Mouse (Mus musculus): Measurements from ENCODE around the gene Pla2g4d. TPM values are rescaled to one million over a fixed set of nuclear protein-coding genes. Genes with fewer than 3 reads are reported as not detected.

The Pla2g4d gene
- polyA plus RNA-seq, 1 experiment from 2014 or later: 0.07 TPM

DNA sequence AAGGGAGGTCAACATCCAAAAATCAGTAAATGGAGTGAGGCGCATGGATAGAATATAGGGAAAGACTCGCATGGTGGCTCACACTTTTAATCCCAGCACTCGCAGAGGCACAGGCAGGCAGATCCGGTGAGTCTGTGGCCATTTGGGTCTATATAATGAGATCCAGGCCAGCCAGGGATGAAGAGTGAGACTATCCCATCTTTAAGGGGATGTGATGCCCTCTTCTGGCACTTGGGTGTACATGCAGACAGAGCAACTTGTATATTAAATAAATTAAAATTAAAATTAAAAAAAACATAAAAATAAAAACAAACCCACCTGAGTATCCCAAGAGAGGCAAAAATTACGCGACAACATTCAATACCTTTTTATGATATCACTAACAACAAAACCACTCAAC is 23.5 kb downstream of the Pla2g4d start:
- DNase-seq (ENCODE audit: low spot score): peak; percentile 7
- TF ChIP-seq CTCF (IDR thresholded peaks at IDR 0.05; ENCODE audit: low read depth): peak; percentile 41
- ATAC-seq (replicated peaks; ENCODE audit: low FRiP score, low read depth): no peak
- Histone ChIP-seq H3K4me1 (replicated peaks; ENCODE audit: insufficient read depth, low read length) (no peaks in the 10 kb centered on the region), H3K36me3 (ENCODE audit: insufficient read depth, low read length) (no peaks in the 10 kb centered on the region), H3K27ac (no peak overlapping the region), H3K9me3 (replicated peaks; ENCODE audit: low read length) (no peaks in the 10 kb centered on the region), H3K4me3 (replicated peaks; ENCODE audit: low read depth, low read length) (no peak overlapping the region), H3K9ac (ENCODE audit: low read depth, low read length) (no peak overlapping the region), H3K4me2 (ENCODE audit: low read length) (no peak overlapping the region), H3K27me3 (ENCODE audit: insufficient read depth, low read length) (no peaks in the 10 kb centered on the region)
- WGBS: 77% methylated on average over 6 of the region's 6 CpGs

- H3K9ac ChIP-seq (ENCODE audit: low read depth, low read length): no peak overlapping the region
- no peak for ATAC-seq (replicated peaks; ENCODE audit: low FRiP score, low read depth)
- H3K9me3 ChIP-seq (replicated peaks; ENCODE audit: low read length): no peaks in the 10 kb centered on the region
- H3K36me3 ChIP-seq (ENCODE audit: insufficient read depth, low read length): no peaks in the 10 kb centered on the region
- 64% methylated on average over 10 of the region's 10 CpGs for WGBS
- no peak for TF ChIP-seq CTCF (IDR thresholded peaks at IDR 0.05; ENCODE audit: low read depth)
- H3K4me3 ChIP-seq (replicated peaks; ENCODE audit: low read depth, low read length): no peak overlapping the region
- no peaks in the 10 kb centered on the region for H3K4me1 ChIP-seq (replicated peaks; ENCODE audit: insufficient read depth, low read length)
- no peak for DNase-seq (ENCODE audit: low spot score)
- no peak overlapping the region for H3K27ac ChIP-seq
- H3K27me3 ChIP-seq (ENCODE audit: insufficient read depth, low read length): no peaks in the 10 kb centered on the region
- no peak overlapping the region for H3K4me2 ChIP-seq (ENCODE audit: low read length)
These were observed 24.1 kb downstream of the Pla2g4d start for GRCm38 (mm10) chr2:120264858-120265257.

DNA sequence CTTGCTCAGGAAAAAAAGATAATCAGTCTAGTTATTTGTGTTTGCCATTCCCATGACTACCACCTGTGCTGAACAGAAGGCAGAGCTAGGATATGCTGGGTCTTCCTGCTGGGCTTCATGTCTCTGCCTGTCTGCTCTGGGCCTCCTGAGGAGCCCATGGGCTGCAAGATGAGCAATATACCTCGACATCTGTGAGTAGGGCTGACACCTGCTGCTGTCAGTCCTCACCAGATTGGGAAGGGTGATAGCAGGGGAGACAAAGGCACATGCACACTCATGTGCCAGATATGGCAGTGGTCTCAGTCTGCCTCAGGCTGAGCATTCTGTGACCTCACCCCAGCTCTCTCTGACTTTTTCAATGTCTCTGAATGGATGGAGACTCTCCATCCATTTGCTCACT is 26.1 kb downstream of the Pla2g4d start:
- H3K36me3 ChIP-seq (ENCODE audit: insufficient read depth, low read length): no peaks in the 10 kb centered on the region
- DNase-seq (ENCODE audit: low spot score): no peak
- no peaks in the 10 kb centered on the region for H3K9me3 ChIP-seq (replicated peaks; ENCODE audit: low read length)
- ATAC-seq (replicated peaks; ENCODE audit: low FRiP score, low read depth): no peak
- TF ChIP-seq CTCF (IDR thresholded peaks at IDR 0.05; ENCODE audit: low read depth): no peak
- H3K4me2 ChIP-seq (ENCODE audit: low read length): no peak overlapping the region
- no peaks in the 10 kb centered on the region for H3K27me3 ChIP-seq (ENCODE audit: insufficient read depth, low read length)
- 56% methylated on average over 1 of the region's 1 CpGs for WGBS
- H3K9ac ChIP-seq (ENCODE audit: low read depth, low read length): no peak overlapping the region
- H3K4me3 ChIP-seq (replicated peaks; ENCODE audit: low read depth, low read length): no peak overlapping the region
- H3K4me1 ChIP-seq (replicated peaks; ENCODE audit: insufficient read depth, low read length): no peaks in the 10 kb centered on the region
- H3K27ac ChIP-seq: no peak overlapping the region

DNA sequence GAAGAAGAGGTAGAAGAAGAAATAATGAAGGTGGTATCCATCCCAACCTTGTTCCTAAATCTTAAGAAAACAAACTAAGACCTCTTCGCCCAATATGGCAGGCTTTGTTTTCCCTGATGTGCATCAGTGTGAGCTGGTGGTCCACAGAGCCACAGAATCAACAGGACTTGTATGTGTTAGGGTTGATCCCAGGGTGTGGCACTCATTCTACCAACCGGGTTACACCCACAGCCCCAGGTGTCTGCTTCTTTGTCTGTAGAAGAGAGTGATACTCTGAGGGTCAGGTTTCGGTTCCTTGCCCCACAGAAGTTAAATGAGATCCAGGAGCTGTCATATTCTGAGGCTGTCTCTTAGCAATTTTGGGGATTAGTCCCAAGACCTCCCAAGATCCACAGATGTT is 27.7 kb downstream of the Pla2g4d start:
- H3K9ac ChIP-seq (ENCODE audit: low read depth, low read length): no peak overlapping the region
- no peaks in the 10 kb centered on the region for H3K27me3 ChIP-seq (ENCODE audit: insufficient read depth, low read length)
- no peaks in the 10 kb centered on the region for H3K9me3 ChIP-seq (replicated peaks; ENCODE audit: low read length)
- TF ChIP-seq CTCF (IDR thresholded peaks at IDR 0.05; ENCODE audit: low read depth): no peak
- no peaks in the 10 kb centered on the region for H3K4me1 ChIP-seq (replicated peaks; ENCODE audit: insufficient read depth, low read length)
- WGBS: 69% methylated on average over 3 of the region's 3 CpGs
- no peaks in the 10 kb centered on the region for H3K36me3 ChIP-seq (ENCODE audit: insufficient read depth, low read length)
- DNase-seq (ENCODE audit: low spot score): no peak
- no peak overlapping the region for H3K4me3 ChIP-seq (replicated peaks; ENCODE audit: low read depth, low read length)
- no peak overlapping the region for H3K27ac ChIP-seq
- no peak overlapping the region for H3K4me2 ChIP-seq (ENCODE audit: low read length)
- ATAC-seq (replicated peaks; ENCODE audit: low FRiP score, low read depth): no peak

GRCm38 (mm10) chr2:120256259-120256658 is 32.7 kb downstream of the Pla2g4d start:
- H3K9me3 ChIP-seq (replicated peaks; ENCODE audit: low read length): no peaks in the 10 kb centered on the region
- no peak for ATAC-seq (replicated peaks; ENCODE audit: low FRiP score, low read depth)
- H3K4me1 ChIP-seq (replicated peaks; ENCODE audit: insufficient read depth, low read length): no peaks in the 10 kb centered on the region
- no peak for TF ChIP-seq CTCF (IDR thresholded peaks at IDR 0.05; ENCODE audit: low read depth)
- no peak overlapping the region for H3K27ac ChIP-seq
- H3K4me2 ChIP-seq (ENCODE audit: low read length): no peak overlapping the region
- H3K9ac ChIP-seq (ENCODE audit: low read depth, low read length): no peak overlapping the region
- no peak overlapping the region for H3K4me3 ChIP-seq (replicated peaks; ENCODE audit: low read depth, low read length)
- no peak for DNase-seq (ENCODE audit: low spot score)
- H3K36me3 ChIP-seq (ENCODE audit: insufficient read depth, low read length): no peaks in the 10 kb centered on the region
- no peaks in the 10 kb centered on the region for H3K27me3 ChIP-seq (ENCODE audit: insufficient read depth, low read length)

DNA sequence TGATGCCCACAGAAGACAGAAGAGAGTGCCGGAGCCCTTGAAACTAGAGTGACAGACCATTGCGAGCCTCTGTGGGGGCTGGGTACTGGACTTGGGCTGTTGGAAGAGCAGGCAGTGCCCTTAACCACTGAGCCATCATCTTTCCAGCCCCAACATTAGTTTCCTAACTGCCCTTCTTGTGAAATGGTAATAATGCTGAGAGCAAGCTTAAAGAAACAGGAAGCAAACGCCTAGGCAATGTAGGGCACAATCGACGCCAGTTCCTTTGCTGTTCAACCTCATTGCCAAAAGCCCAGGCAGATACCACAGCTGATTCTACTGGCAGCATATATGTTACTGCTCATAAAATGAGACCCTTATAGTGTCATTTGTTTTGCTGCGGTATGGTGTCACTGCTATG is 36.4 kb downstream of the Pla2g4d start:
- no peak overlapping the region for H3K27ac ChIP-seq
- no peak overlapping the region for H3K4me3 ChIP-seq (replicated peaks; ENCODE audit: low read depth, low read length)
- H3K4me1 ChIP-seq (replicated peaks; ENCODE audit: insufficient read depth, low read length): no peaks in the 10 kb centered on the region
- no peak for TF ChIP-seq CTCF (IDR thresholded peaks at IDR 0.05; ENCODE audit: low read depth)
- no peaks in the 10 kb centered on the region for H3K27me3 ChIP-seq (ENCODE audit: insufficient read depth, low read length)
- H3K36me3 ChIP-seq (ENCODE audit: insufficient read depth, low read length): no peaks in the 10 kb centered on the region
- H3K9me3 ChIP-seq (replicated peaks; ENCODE audit: low read length): no peaks in the 10 kb centered on the region
- 88% methylated on average over 6 of the region's 6 CpGs for WGBS
- DNase-seq (ENCODE audit: low spot score) (no peak), ATAC-seq (replicated peaks; ENCODE audit: low FRiP score, low read depth) (no peak)
- H3K9ac ChIP-seq (ENCODE audit: low read depth, low read length): no peak overlapping the region
- no peak overlapping the region for H3K4me2 ChIP-seq (ENCODE audit: low read length)

- H3K27ac ChIP-seq: no peak overlapping the region
- ATAC-seq (replicated peaks; ENCODE audit: low FRiP score, low read depth) (no peak), DNase-seq (ENCODE audit: low spot score) (peak; percentile 54)
These were observed 43.5 kb downstream of the Pla2g4d start for GRCm38 (mm10) chr2:120245421-120246016.

More at GRCm38 (mm10) chr2:120245421-120246016, 43.5 kb downstream of the Pla2g4d start:
- Histone ChIP-seq H3K27me3 (ENCODE audit: insufficient read depth, low read length) (no peaks in the 10 kb centered on the region), H3K9me3 (replicated peaks; ENCODE audit: low read length) (no peaks in the 10 kb centered on the region), H3K9ac (ENCODE audit: low read depth, low read length) (peak overlapping the region; percentile 35; the same call in 1 of the 2 replicates), H3K4me1 (replicated peaks; ENCODE audit: insufficient read depth, low read length) (no peaks in the 10 kb centered on the region), H3K36me3 (ENCODE audit: insufficient read depth, low read length) (no peaks in the 10 kb centered on the region), H3K4me3 (replicated peaks; ENCODE audit: low read depth, low read length) (peak overlapping the region; percentile 31), H3K4me2 (ENCODE audit: low read length) (peak overlapping the region; percentile 77)
- WGBS: 18% methylated on average over 9 of the region's 9 CpGs
- TF ChIP-seq CTCF (IDR thresholded peaks at IDR 0.05; ENCODE audit: low read depth): peak; percentile 48

All from kidney, postnatal 0 days (tissue).